Mouse (Mus musculus): ENCODE data around the gene Ppp4r4. TPM values are rescaled to one million over a fixed set of nuclear protein-coding genes. Genes with fewer than 3 reads are reported as not detected.

The Ppp4r4 gene
- polyA plus RNA-seq, 1 experiment = not detected

- no peaks in the 10 kb centered on the region; the same call in 1 of the 2 replicates for H3K9me3 ChIP-seq (ENCODE audit: control insufficient read depth, low read length)
- H3K27me3 ChIP-seq (ENCODE audit: control insufficient read depth) = no peaks in the 10 kb centered on the region
- H3K4me1 ChIP-seq (ENCODE audit: control insufficient read depth) = no peaks in the 10 kb centered on the region
- H3K4me3 ChIP-seq (replicated peaks) = no peak overlapping the region
- H3K36me3 ChIP-seq (ENCODE audit: control insufficient read depth) = no peaks in the 10 kb centered on the region
- TF ChIP-seq GATA1 (IDR thresholded peaks at IDR 0.05; ENCODE audit: low read length) = no peak
- no peak for TF ChIP-seq TAL1 (IDR thresholded peaks at IDR 0.05; ENCODE audit: low read length)
These were observed 33.3 kb upstream of the Ppp4r4 start for GRCm38 (mm10) chr12:103498768-103499167.

GRCm38 (mm10) chr12:103499261-103499660, 32.8 kb upstream of the Ppp4r4 start:
- H3K4me1 ChIP-seq (ENCODE audit: control insufficient read depth) = no peaks in the 10 kb centered on the region
- no peaks in the 10 kb centered on the region for H3K36me3 ChIP-seq (ENCODE audit: control insufficient read depth)
- H3K9me3 ChIP-seq (ENCODE audit: control insufficient read depth, low read length) = no peaks in the 10 kb centered on the region; the same call in 1 of the 2 replicates
- H3K27me3 ChIP-seq (ENCODE audit: control insufficient read depth) = no peaks in the 10 kb centered on the region
- no peak for TF ChIP-seq GATA1 (IDR thresholded peaks at IDR 0.05; ENCODE audit: low read length)
- TF ChIP-seq TAL1 (IDR thresholded peaks at IDR 0.05; ENCODE audit: low read length) = no peak
- no peak overlapping the region for H3K4me3 ChIP-seq (replicated peaks)

GRCm38 (mm10) chr12:103503300-103503699, 28.8 kb upstream of the Ppp4r4 start:
- TF ChIP-seq GATA1 (IDR thresholded peaks at IDR 0.05; ENCODE audit: low read length) (no peak), TAL1 (IDR thresholded peaks at IDR 0.05; ENCODE audit: low read length) (no peak)
- Histone ChIP-seq H3K9me3 (ENCODE audit: control insufficient read depth, low read length) (no peaks in the 10 kb centered on the region; the same call in 1 of the 2 replicates), H3K4me3 (replicated peaks) (no peak overlapping the region), H3K36me3 (ENCODE audit: control insufficient read depth) (no peaks in the 10 kb centered on the region), H3K4me1 (ENCODE audit: control insufficient read depth) (no peaks in the 10 kb centered on the region), H3K27me3 (ENCODE audit: control insufficient read depth) (no peaks in the 10 kb centered on the region)

DNA sequence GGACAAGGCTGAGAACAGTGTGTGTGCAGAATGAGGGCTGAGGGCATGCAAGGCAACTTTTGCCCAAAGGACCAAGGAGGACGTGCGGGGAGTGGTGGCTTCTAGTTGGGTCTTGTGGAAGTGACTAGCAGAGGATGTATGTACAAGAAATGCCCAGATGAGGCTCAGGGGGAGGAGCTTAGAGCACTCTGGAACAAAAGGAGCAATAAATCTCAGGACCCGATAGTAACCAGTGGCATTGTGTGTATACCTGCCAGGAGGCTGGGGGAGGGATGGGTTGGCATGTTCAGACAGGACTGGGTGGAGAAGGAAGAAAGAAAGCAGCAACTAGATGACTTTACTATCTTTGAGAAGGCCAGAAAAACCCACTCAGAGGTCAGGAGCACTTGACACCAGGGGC, 27.7 kb upstream of the Ppp4r4 start:
- no peaks in the 10 kb centered on the region for H3K4me1 ChIP-seq (ENCODE audit: control insufficient read depth)
- H3K36me3 ChIP-seq (ENCODE audit: control insufficient read depth) = no peaks in the 10 kb centered on the region
- no peaks in the 10 kb centered on the region for H3K27me3 ChIP-seq (ENCODE audit: control insufficient read depth)
- H3K9me3 ChIP-seq (ENCODE audit: control insufficient read depth, low read length) = no peaks in the 10 kb centered on the region; the same call in 1 of the 2 replicates
- no peak overlapping the region for H3K4me3 ChIP-seq (replicated peaks)
- TF ChIP-seq TAL1 (IDR thresholded peaks at IDR 0.05; ENCODE audit: low read length) = no peak
- no peak for TF ChIP-seq GATA1 (IDR thresholded peaks at IDR 0.05; ENCODE audit: low read length)

DNA sequence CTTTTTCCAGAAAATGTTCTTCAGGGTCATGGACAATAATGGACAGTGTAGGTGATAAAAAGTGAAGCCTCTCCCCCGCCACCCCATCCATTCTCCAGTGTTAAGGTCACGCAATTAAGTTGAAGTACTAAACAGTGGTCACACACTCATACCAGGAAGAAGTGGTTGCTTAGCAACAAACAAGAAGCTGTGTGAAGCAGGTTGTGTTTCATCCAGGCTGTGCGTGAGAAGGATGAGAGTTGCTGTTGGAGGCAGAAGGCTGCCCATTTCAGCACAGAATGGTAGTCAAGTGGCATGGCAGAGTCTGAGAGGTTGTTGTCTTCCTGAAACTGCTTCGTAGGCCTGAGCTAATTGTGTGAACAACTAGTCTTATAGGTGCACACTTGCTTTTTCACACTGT, 23.7 kb upstream of the Ppp4r4 start:
- no peaks in the 10 kb centered on the region for H3K36me3 ChIP-seq (ENCODE audit: control insufficient read depth)
- no peaks in the 10 kb centered on the region for H3K4me1 ChIP-seq (ENCODE audit: control insufficient read depth)
- no peaks in the 10 kb centered on the region for H3K9me3 ChIP-seq (ENCODE audit: control insufficient read depth, low read length)
- no peak overlapping the region for H3K4me3 ChIP-seq (replicated peaks)
- TF ChIP-seq TAL1 (IDR thresholded peaks at IDR 0.05; ENCODE audit: low read length) (no peak), GATA1 (IDR thresholded peaks at IDR 0.05; ENCODE audit: low read length) (no peak)
- no peaks in the 10 kb centered on the region for H3K27me3 ChIP-seq (ENCODE audit: control insufficient read depth)

DNA sequence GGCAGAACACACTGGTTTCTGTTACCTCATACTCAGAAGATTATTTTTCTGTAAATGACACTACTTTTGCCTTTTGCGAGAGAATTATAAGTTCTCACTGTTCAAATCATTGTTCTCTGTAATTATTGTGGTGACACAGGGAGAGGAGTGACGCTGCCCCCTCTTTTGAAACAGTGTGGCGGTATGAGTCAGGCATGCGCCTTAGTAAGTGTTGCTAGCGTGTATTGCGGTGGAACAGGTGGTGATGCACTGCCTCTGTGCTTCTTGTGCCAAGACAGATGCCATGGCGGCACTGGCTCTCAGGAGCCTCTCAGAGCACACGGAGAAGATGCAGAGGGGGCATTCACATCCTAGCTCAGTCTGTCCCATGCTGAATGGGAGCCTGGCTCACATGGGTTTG, 22.2 kb upstream of the Ppp4r4 start:
- no peak overlapping the region for H3K4me3 ChIP-seq (replicated peaks)
- H3K36me3 ChIP-seq (ENCODE audit: control insufficient read depth) = no peaks in the 10 kb centered on the region
- no peaks in the 10 kb centered on the region for H3K4me1 ChIP-seq (ENCODE audit: control insufficient read depth)
- H3K9me3 ChIP-seq (ENCODE audit: control insufficient read depth, low read length) = no peaks in the 10 kb centered on the region
- no peaks in the 10 kb centered on the region for H3K27me3 ChIP-seq (ENCODE audit: control insufficient read depth)
- TF ChIP-seq TAL1 (IDR thresholded peaks at IDR 0.05; ENCODE audit: low read length) (no peak), GATA1 (IDR thresholded peaks at IDR 0.05; ENCODE audit: low read length) (no peak)

GRCm38 (mm10) chr12:103511586-103511985, 20.5 kb upstream of the Ppp4r4 start:
- TF ChIP-seq GATA1 (IDR thresholded peaks at IDR 0.05; ENCODE audit: low read length) = no peak
- TF ChIP-seq TAL1 (IDR thresholded peaks at IDR 0.05; ENCODE audit: low read length) = no peak
- Histone ChIP-seq H3K4me1 (ENCODE audit: control insufficient read depth) (no peaks in the 10 kb centered on the region), H3K4me3 (replicated peaks) (no peak overlapping the region), H3K9me3 (ENCODE audit: control insufficient read depth, low read length) (no peaks in the 10 kb centered on the region), H3K27me3 (ENCODE audit: control insufficient read depth) (no peaks in the 10 kb centered on the region), H3K36me3 (ENCODE audit: control insufficient read depth) (no peaks in the 10 kb centered on the region)

GRCm38 (mm10) chr12:103513039-103513438, 19.0 kb upstream of the Ppp4r4 start:
- Histone ChIP-seq H3K4me3 (replicated peaks) (no peak overlapping the region), H3K9me3 (ENCODE audit: control insufficient read depth, low read length) (no peaks in the 10 kb centered on the region), H3K36me3 (ENCODE audit: control insufficient read depth) (no peaks in the 10 kb centered on the region), H3K27me3 (ENCODE audit: control insufficient read depth) (no peaks in the 10 kb centered on the region), H3K4me1 (ENCODE audit: control insufficient read depth) (no peaks in the 10 kb centered on the region)
- TF ChIP-seq GATA1 (IDR thresholded peaks at IDR 0.05; ENCODE audit: low read length) (no peak), TAL1 (IDR thresholded peaks at IDR 0.05; ENCODE audit: low read length) (no peak)

- TF ChIP-seq GATA1 (IDR thresholded peaks at IDR 0.05; ENCODE audit: low read length) = no peak
- no peak for TF ChIP-seq TAL1 (IDR thresholded peaks at IDR 0.05; ENCODE audit: low read length)
- H3K27me3 ChIP-seq (ENCODE audit: control insufficient read depth) = no peaks in the 10 kb centered on the region
- no peaks in the 10 kb centered on the region for H3K4me1 ChIP-seq (ENCODE audit: control insufficient read depth)
- no peak overlapping the region for H3K4me3 ChIP-seq (replicated peaks)
- H3K36me3 ChIP-seq (ENCODE audit: control insufficient read depth) = no peaks in the 10 kb centered on the region
- no peaks in the 10 kb centered on the region for H3K9me3 ChIP-seq (ENCODE audit: control insufficient read depth, low read length)
These were observed 18.6 kb upstream of the Ppp4r4 start for GRCm38 (mm10) chr12:103513451-103513871.

- TF ChIP-seq TAL1 (IDR thresholded peaks at IDR 0.05; ENCODE audit: low read length) = no peak
- TF ChIP-seq GATA1 (IDR thresholded peaks at IDR 0.05; ENCODE audit: low read length) = no peak
- Histone ChIP-seq H3K36me3 (ENCODE audit: control insufficient read depth) (no peaks in the 10 kb centered on the region), H3K4me3 (replicated peaks) (no peak overlapping the region), H3K4me1 (ENCODE audit: control insufficient read depth) (peaks cover 3% of the 10 kb centered on the region; the same call in 1 of the 2 replicates), H3K9me3 (ENCODE audit: control insufficient read depth, low read length) (no peaks in the 10 kb centered on the region), H3K27me3 (ENCODE audit: control insufficient read depth) (no peaks in the 10 kb centered on the region)
These were observed 17.7 kb upstream of the Ppp4r4 start for GRCm38 (mm10) chr12:103514354-103514753.

Measured in erythroblast, embryonic 14.5 days (primary cell).